Mouse (Mus musculus): ENCODE results near the gene Pfn4.

GRCm38 (mm10) chr12:4816680-4817360 lies 48.0 kb downstream of the Pfn4 start:
- TF ChIP-seq CTCF (IDR thresholded peaks at IDR 0.05; ENCODE audit: low read depth, low read length) (no peak), EP300 (IDR thresholded peaks at IDR 0.05; ENCODE audit: insufficient read depth, low read depth, low read length) (no peak)
